Mouse (Mus musculus) embryonic facial prominence, embryonic 14.5 days (tissue): ENCODE data around the gene Naglu. TPM values are rescaled to one million over a fixed set of nuclear protein-coding genes. Genes with fewer than 3 reads are reported as not detected.
"Not testable (repeated sequence)": the region's sequence is repeated elsewhere in the genome, so short reads cannot be mapped to it uniquely, and the experiment has no call there.

Experiments
- ATAC-seq: fragments of 200-750 bp; cut with Nextera tagmentation; 2 replicates; pipeline ENCODE4 v1.8.0; 2017; ENCODE audit warnings: low read depth, moderate number of reproducible peaks, moderate TSS enrichment
- DNase-seq: peaks from one replicate; pipeline ENCODE4 v3.0.0-alpha.2; 2015; ENCODE audit warnings: low spot score
- H3K27ac ChIP-seq: fragments of 300-500 bp; sonication (generic); replicated peaks from 2 replicates; pipeline ENCODE4 v1.5.1; 2014; ENCODE audit warnings: low read depth, mild to moderate bottlenecking, low read length, moderate library complexity
- H3K27me3 ChIP-seq: fragments of 300-500 bp; sonication (generic); replicated peaks from 2 replicates; pipeline ENCODE4 v1.6.1; 2014; ENCODE audit warnings: low read length; ENCODE audit not compliant: control insufficient read depth, insufficient read depth
- H3K36me3 ChIP-seq: fragments of 300-500 bp; sonication (generic); 2 replicates; pipeline ENCODE4 v1.6.1; 2014; ENCODE audit warnings: low read length, mixed read lengths; ENCODE audit not compliant: control insufficient read depth, insufficient read depth
- H3K4me1 ChIP-seq: fragments of 300-500 bp; sonication (generic); 2 replicates; pipeline ENCODE4 v1.6.1; 2014; ENCODE audit warnings: antibody characterized with exemption, low read length; ENCODE audit not compliant: control insufficient read depth, insufficient read depth
- H3K4me2 ChIP-seq: fragments of 300-500 bp; sonication (generic); 2 replicates; pipeline ENCODE4 v1.6.1; 2014; ENCODE audit warnings: low read depth, mild to moderate bottlenecking, low read length, moderate library complexity, mixed read lengths
- H3K4me3 ChIP-seq: fragments of 300-500 bp; sonication (generic); 2 replicates; pipeline ENCODE4 v1.5.1; 2014; ENCODE audit warnings: low read depth, mild to moderate bottlenecking, low read length
- H3K9ac ChIP-seq: fragments of 300-500 bp; sonication (generic); 2 replicates; pipeline ENCODE4 v1.6.1; 2014; ENCODE audit warnings: low read depth, mild to moderate bottlenecking, low read length, moderate library complexity, mixed read lengths
- H3K9me3 ChIP-seq: fragments of 300-500 bp; sonication (generic); 2 replicates; pipeline ENCODE4 v1.6.1; 2016; ENCODE audit warnings: low read length; ENCODE audit not compliant: control insufficient read depth
- WGBS: fragments of 180-500 bp; shearing (Covaris S2); extraction: QIAGEN DNeasy Blood & Tissue Kit; methylation state at CpG from one replicate; pipeline ENCODE4 v1.1.7; 2014; 5-methylcytosine and 5-hydroxymethylcytosine counted together
- polyA plus RNA-seq: library from polyadenylated mRNA; unstranded; fragments of >200 nt; fragmentation: Nextera tagmentation; extraction: Ambion mirVana; gene quantifications from 2 replicates; pipeline ENCODE4 v1.2.1, GENCODE M21; 2014

Naglu gene
- polyA plus RNA-seq, 1 experiment from 2014 or later, result 13.9 TPM

- peak overlapping the region; percentile 91 for H3K4me2 ChIP-seq
- H3K4me1 ChIP-seq, result peaks cover 18% of the 10 kb centered on the region
- no peak for ATAC-seq
- peak overlapping the region; percentile 86 for H3K9ac ChIP-seq
- H3K9me3 ChIP-seq, result no peaks in the 10 kb centered on the region
- no peak for DNase-seq
- no peaks in the 10 kb centered on the region for H3K27me3 ChIP-seq
- H3K4me3 ChIP-seq, result peak overlapping the region; percentile 91
- peaks cover 18% of the 10 kb centered on the region; the same call in 1 of the 2 replicates for H3K36me3 ChIP-seq
- H3K27ac ChIP-seq, result no peak overlapping the region
- WGBS, result 39% methylated on average over 4 of the region's 4 CpGs
Measured at GRCm38 (mm10) chr11:101118105-101118504, 48.3 kb downstream of the Naglu start.

- Histone ChIP-seq H3K4me2 (peak overlapping the region; percentile 91), H3K27me3 (no peaks in the 10 kb centered on the region), H3K27ac (peak overlapping the region; percentile 79), H3K36me3 (peaks cover 29% of the 10 kb centered on the region; the same call in 1 of the 2 replicates), H3K4me3 (peak overlapping the region; percentile 91), H3K4me1 (peaks cover 18% of the 10 kb centered on the region), H3K9me3 (no peaks in the 10 kb centered on the region), H3K9ac (peak overlapping the region; percentile 86)
- DNase-seq (no peak), ATAC-seq (peak; percentile 70)
- WGBS, result 1% methylated on average over 36 of the region's 39 CpGs
Measured at GRCm38 (mm10) chr11:101119131-101119760, 49.4 kb downstream of the Naglu start.

GRCm38 (mm10) chr11:101119761-101120544 lies 50.1 kb downstream of the Naglu start, which contains the start of the genes Retreg3 and Tubg1:
Gene Retreg3 (minus strand): TSS chr11:101119893.
Gene Tubg1 (plus strand): TSS chr11:101119938.
- Histone ChIP-seq H3K9me3 (no peaks in the 10 kb centered on the region), H3K4me3 (peak within 1 kb of the TSS; percentile 91), H3K4me2 (peak within 1 kb of the TSS; percentile 91), H3K27me3 (no peaks in the 10 kb centered on the region), H3K36me3 (peaks cover 29% of the 10 kb centered on the region; the same call in 1 of the 2 replicates), H3K4me1 (peaks cover 18% of the 10 kb centered on the region), H3K27ac (peak within 1 kb of the TSS; percentile 88), H3K9ac (peak within 1 kb of the TSS; percentile 86)
- peak; percentile 97 for ATAC-seq
- WGBS, result under 1% methylated on average over 43 of the region's 61 CpGs
- peak; percentile 99 for DNase-seq

- H3K4me1 ChIP-seq, result peaks cover 18% of the 10 kb centered on the region
- no peaks in the 10 kb centered on the region for H3K27me3 ChIP-seq
- DNase-seq, result no peak
- no peak for ATAC-seq
- H3K4me2 ChIP-seq, result peak overlapping the region; percentile 91
- H3K9ac ChIP-seq, result peak overlapping the region; percentile 85
- H3K4me3 ChIP-seq, result peak overlapping the region; percentile 91
- peaks cover 34% of the 10 kb centered on the region for H3K36me3 ChIP-seq
- peak overlapping the region; percentile 88 for H3K27ac ChIP-seq
- no peaks in the 10 kb centered on the region for H3K9me3 ChIP-seq
- WGBS, result 18% methylated on average over 19 of the region's 19 CpGs
Measured at GRCm38 (mm10) chr11:101120545-101121188, 50.9 kb downstream of the Naglu start.

GRCm38 (mm10) chr11:101124494-101124893 lies 54.7 kb downstream of the Naglu start:
- H3K27ac ChIP-seq, H3K27me3 ChIP-seq, H3K4me3 ChIP-seq, H3K9ac ChIP-seq, ATAC-seq, H3K9me3 ChIP-seq, DNase-seq, H3K4me1 ChIP-seq, H3K4me2 ChIP-seq: not testable (repeated sequence)
- WGBS, result 93% methylated on average over 8 of the region's 8 CpGs
- H3K36me3 ChIP-seq, result peaks cover 43% of the 10 kb centered on the region

- not testable (repeated sequence) for H3K9ac ChIP-seq, H3K27me3 ChIP-seq, H3K4me3 ChIP-seq, DNase-seq, H3K27ac ChIP-seq, H3K9me3 ChIP-seq, ATAC-seq, H3K4me2 ChIP-seq, H3K4me1 ChIP-seq
- peaks cover 43% of the 10 kb centered on the region for H3K36me3 ChIP-seq
- WGBS, result 100% methylated on average over 4 of the region's 9 CpGs
Measured at GRCm38 (mm10) chr11:101125008-101125407, 55.2 kb downstream of the Naglu start.

- DNase-seq, result no peak
Measured at GRCm38 (mm10) chr11:101127075-101127474, 57.3 kb downstream of the Naglu start.

More at GRCm38 (mm10) chr11:101127075-101127474, 57.3 kb downstream of the Naglu start:
- Histone ChIP-seq H3K4me3 (no peak overlapping the region), H3K9me3 (0 out of 2 replicates have a peak, but pooled peaks cover 4% of the 10 kb centered on the region), H3K4me2 (no peak overlapping the region), H3K36me3 (peaks cover 43% of the 10 kb centered on the region), H3K27me3 (no peaks in the 10 kb centered on the region), H3K9ac (no peak overlapping the region), H3K4me1 (no peaks in the 10 kb centered on the region), H3K27ac (no peak overlapping the region)
- 76% methylated on average over 1 of the region's 1 CpGs for WGBS
- no peak for ATAC-seq
